Mouse (Mus musculus) ES-E14 (cell line): ENCODE measurements around the gene Tiparp. TPM values are rescaled to one million over a fixed set of nuclear protein-coding genes. Genes with fewer than 3 reads are reported as not detected.

ENCODE experiments used
- DNase-seq: peaks from one replicate; pipeline ENCODE4 v3.0.0-alpha.2; 2013; ENCODE audit warnings: low read depth, low spot score
- H3K27ac ChIP-seq: 2 replicates; pipeline ENCODE4 v1.5.1; 2012; ENCODE audit warnings: low read depth, mild to moderate bottlenecking, low read length, moderate library complexity, mixed read lengths; ENCODE audit not compliant: poor library complexity, insufficient read depth, severe bottlenecking
- H3K36me3 ChIP-seq: 2 replicates; pipeline ENCODE4 v1.6.1; 2012; ENCODE audit warnings: mild to moderate bottlenecking, low read length, moderate library complexity, mixed read lengths; ENCODE audit not compliant: control insufficient read depth, poor library complexity, insufficient read depth, severe bottlenecking
- H3K4me1 ChIP-seq, 2 experiments: fragments of 150-350 bp in 1 of 2; sonication (generic) in 1 of 2; 2 replicates each; pipeline ENCODE4 v1.6.1; 2012; ENCODE audit warnings: low read length in 2 of 2, mild to moderate bottlenecking in 1 of 2, mixed read lengths in 1 of 2; ENCODE audit not compliant: control insufficient read depth in 2 of 2, insufficient read depth in 2 of 2, poor library complexity in 1 of 2
- H3K4me3 ChIP-seq, 2 experiments: fragments of 150-350 bp in 1 of 2; sonication (generic) in 1 of 2; 2 replicates each; pipeline ENCODE4 v1.5.1; 2012; ENCODE audit warnings: low read length in 2 of 2, low read depth in 1 of 2, mild to moderate bottlenecking in 1 of 2, mixed read lengths in 1 of 2; ENCODE audit not compliant: insufficient read depth in 1 of 2, poor library complexity in 1 of 2, severe bottlenecking in 1 of 2
- H3K9ac ChIP-seq: 2 replicates; pipeline ENCODE4 v1.6.1; 2012; ENCODE audit warnings: low read depth, mild to moderate bottlenecking, low read length, mixed read lengths; ENCODE audit not compliant: poor library complexity, insufficient read depth, severe bottlenecking
- H3K9me3 ChIP-seq: fragments of 150-350 bp; sonication (generic); 2 replicates; pipeline ENCODE4 v1.6.1; 2012; ENCODE audit warnings: low read depth, mild to moderate bottlenecking, low read length; ENCODE audit not compliant: control insufficient read depth, insufficient read depth
- CHD2 ChIP-seq: IDR thresholded peaks from 2 replicates; pipeline ENCODE4 v1.6.1; 2014; ENCODE audit warnings: mild to moderate bottlenecking, low read depth, low read length, inconsistent platforms
- HCFC1 ChIP-seq: IDR thresholded peaks from 2 replicates; pipeline ENCODE4 v1.6.1; 2012; ENCODE audit warnings: low read length, inconsistent platforms, borderline replicate concordance; ENCODE audit not compliant: insufficient read depth
- MAFK ChIP-seq: IDR thresholded peaks from 2 replicates; pipeline ENCODE4 v1.6.1; 2014; ENCODE audit warnings: mild to moderate bottlenecking, low read depth, low read length, inconsistent platforms; ENCODE audit not compliant: insufficient read depth
- ZC3H11A ChIP-seq: IDR thresholded peaks from 2 replicates; pipeline ENCODE4 v1.6.1; 2012; ENCODE audit warnings: low read depth, mild to moderate bottlenecking, inconsistent platforms, low read length, borderline replicate concordance
- ZNF384 ChIP-seq: IDR thresholded peaks from 2 replicates; pipeline ENCODE4 v1.6.1; 2012; ENCODE audit warnings: low read depth, low read length, inconsistent platforms
- in situ Hi-C, 2 experiments: fragments of 600-800 bp; cut with MboI; formaldehyde crosslinking; loops; one replicate each; pipeline ENCODE4 v1.15.1; 2025; ENCODE audit warnings: low sequenced_read_pairs in 2 of 2, inconsistent platforms in 1 of 2; ENCODE audit not compliant: unreplicated experiment in 2 of 2
- total RNA-seq: library from RNA; depleted of rRNA; stranded (reverse); fragments of 300-350 nt; gene quantifications from 2 replicates; pipeline ENCODE4 v1.2.3, GENCODE M21; 2012

Tiparp gene
- total RNA-seq, 1 experiment, result 24.6 TPM

- peak; percentile 28 for DNase-seq
- no peak overlapping the region for H3K4me3 ChIP-seq
- no peak for TF ChIP-seq CHD2
- 0 out of 2 replicates have a peak, but pooled peaks have one; percentile 57 for TF ChIP-seq MAFK
- H3K36me3 ChIP-seq, result no peaks in the 10 kb centered on the region
- no peak overlapping the region for H3K9ac ChIP-seq
- in situ Hi-C loops, result no loop called here
- no peaks in the 10 kb centered on the region for H3K9me3 ChIP-seq
- no peak overlapping the region for H3K27ac ChIP-seq
- peaks cover 3 to 6% of the 10 kb centered on the region in 2 experiments; a peak in 3 of 4 replicates for H3K4me1 ChIP-seq
These were observed 11.1 kb upstream of the Tiparp start for GRCm38 (mm10) chr3:65517141-65517540.

GRCm38 (mm10) chr3:65517747-65518527 is 10.3 kb upstream of the Tiparp start:
- H3K9me3 ChIP-seq, result no peaks in the 10 kb centered on the region
- H3K9ac ChIP-seq, result no peak overlapping the region
- no peaks in the 10 kb centered on the region for H3K36me3 ChIP-seq
- H3K27ac ChIP-seq, result no peak overlapping the region
- H3K4me3 ChIP-seq, result peak overlapping the region in 1 of 2 experiments; percentile 6; a peak in 1 of 4 replicates
- peaks cover 3 to 6% of the 10 kb centered on the region in 2 experiments; a peak in 3 of 4 replicates for H3K4me1 ChIP-seq
- in situ Hi-C loops, result no loop called here
- TF ChIP-seq ZNF384, result no peak
- no peak for TF ChIP-seq MAFK
- no peak for TF ChIP-seq CHD2
- TF ChIP-seq ZC3H11A, result no peak
- TF ChIP-seq HCFC1, result no peak
- no peak for DNase-seq

- in situ Hi-C loops, result no loop called here
- Histone ChIP-seq H3K4me1 (peaks cover 3 to 6% of the 10 kb centered on the region in 2 experiments; a peak in 3 of 4 replicates), H3K4me3 (no peak overlapping the region), H3K27ac (no peak overlapping the region), H3K9me3 (no peaks in the 10 kb centered on the region), H3K9ac (no peak overlapping the region), H3K36me3 (no peaks in the 10 kb centered on the region)
- DNase-seq, result no peak
- TF ChIP-seq CHD2 (no peak), MAFK (no peak), ZNF384 (no peak), HCFC1 (no peak), ZC3H11A (no peak)
These were observed 6.8 kb upstream of the Tiparp start for GRCm38 (mm10) chr3:65521391-65521790.

GRCm38 (mm10) chr3:65523397-65523796 is 4.8 kb upstream of the Tiparp start:
- no peak overlapping the region for H3K9ac ChIP-seq
- no peak overlapping the region for H3K27ac ChIP-seq
- no peaks in the 10 kb centered on the region for H3K36me3 ChIP-seq
- H3K4me1 ChIP-seq, result peaks cover 2% of the 10 kb centered on the region in 2 experiments; a peak in 1 of 4 replicates
- no peak for DNase-seq
- TF ChIP-seq ZC3H11A (no peak), HCFC1 (no peak), MAFK (no peak), ZNF384 (no peak), CHD2 (no peak)
- in situ Hi-C loops, result no loop called here
- no peaks in the 10 kb centered on the region for H3K9me3 ChIP-seq
- no peak overlapping the region for H3K4me3 ChIP-seq
